Mouse (Mus musculus): ENCODE results near the gene Cyp4a12b. TPM values are rescaled to one million over a fixed set of nuclear protein-coding genes. Genes with fewer than 3 reads are reported as not detected.
"Not testable (repeated sequence)": the region's sequence is repeated elsewhere in the genome, so short reads cannot be mapped to it uniquely, and the experiment has no call there.

Cyp4a12b gene
- total RNA-seq (2012; rRNA removed) (not detected in 2 replicates), polyA plus RNA-seq (2012; ENCODE audit: insufficient read depth in 1 of 2, insufficient read length in 2 of 2, low read depth in 1 of 2, low replicate concordance in 2 of 2, missing spikeins in 1 of 2) (not detected)

- H3K9ac ChIP-seq (ENCODE audit: control insufficient read depth, low read depth, low read length, poor library complexity, severe bottlenecking); H3K4me1 ChIP-seq (ENCODE audit: control insufficient read depth in 1 of 2, insufficient read depth in 2 of 2, low read length in 2 of 2); H3K27me3 ChIP-seq (ENCODE audit: control insufficient read depth in 1 of 2, insufficient read depth in 2 of 2, low read length in 2 of 2); H3K36me3 ChIP-seq (ENCODE audit: control insufficient read depth in 1 of 2, insufficient read depth in 2 of 2, low read length in 2 of 2); H3K9me3 ChIP-seq (replicated peaks; ENCODE audit: insufficient read depth, low read length); H3K79me2 ChIP-seq (ENCODE audit: control insufficient read depth, insufficient read depth, low read length, poor library complexity); H3K27ac ChIP-seq (ENCODE audit: control insufficient read depth, low read depth, low read length); H3K4me3 ChIP-seq (ENCODE audit: control insufficient read depth in 1 of 2, insufficient read depth in 1 of 2, low read depth in 2 of 2, low read length in 2 of 2); DNase-seq (ENCODE audit: low read depth, low spot score): not testable (repeated sequence)
Observed at GRCm38 (mm10) chr4:115411324-115411723, at the start of gene Cyp4a12b. TSS of gene Cyp4a12b (plus strand) at chr4:115411624.

DNA sequence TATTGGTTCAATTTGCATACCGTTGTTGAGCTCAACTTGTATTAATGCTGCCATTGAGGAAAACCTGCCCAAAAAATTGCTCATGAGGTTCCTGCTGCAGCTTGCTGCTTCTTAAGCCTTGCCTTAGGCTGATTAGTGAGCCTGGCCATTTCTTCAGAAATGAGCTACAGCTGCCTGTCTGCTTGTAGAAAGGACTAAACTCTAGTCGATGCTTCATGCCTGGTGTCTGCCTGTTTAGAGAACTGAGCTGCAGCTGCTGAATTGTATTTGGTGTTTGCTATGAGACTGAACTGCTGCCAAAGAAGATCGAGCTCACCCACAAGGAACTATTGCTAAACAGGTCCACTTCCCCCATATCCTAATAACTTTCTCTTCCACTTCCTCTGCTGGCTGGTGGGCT, 45.8 kb upstream of the Cyp4a12b start:
- H3K9me3 ChIP-seq (replicated peaks; ENCODE audit: insufficient read depth, low read length); H3K79me2 ChIP-seq (ENCODE audit: control insufficient read depth, insufficient read depth, low read length, poor library complexity); H3K27ac ChIP-seq (ENCODE audit: control insufficient read depth, low read depth, low read length); H3K4me1 ChIP-seq (ENCODE audit: control insufficient read depth in 1 of 2, insufficient read depth in 2 of 2, low read length in 2 of 2); H3K4me3 ChIP-seq (ENCODE audit: control insufficient read depth in 1 of 2, insufficient read depth in 1 of 2, low read depth in 2 of 2, low read length in 2 of 2); H3K36me3 ChIP-seq (ENCODE audit: control insufficient read depth in 1 of 2, insufficient read depth in 2 of 2, low read length in 2 of 2); DNase-seq (ENCODE audit: low read depth, low spot score); H3K27me3 ChIP-seq (ENCODE audit: control insufficient read depth in 1 of 2, insufficient read depth in 2 of 2, low read length in 2 of 2); H3K9ac ChIP-seq (ENCODE audit: control insufficient read depth, low read depth, low read length, poor library complexity, severe bottlenecking): not testable (repeated sequence)

DNA sequence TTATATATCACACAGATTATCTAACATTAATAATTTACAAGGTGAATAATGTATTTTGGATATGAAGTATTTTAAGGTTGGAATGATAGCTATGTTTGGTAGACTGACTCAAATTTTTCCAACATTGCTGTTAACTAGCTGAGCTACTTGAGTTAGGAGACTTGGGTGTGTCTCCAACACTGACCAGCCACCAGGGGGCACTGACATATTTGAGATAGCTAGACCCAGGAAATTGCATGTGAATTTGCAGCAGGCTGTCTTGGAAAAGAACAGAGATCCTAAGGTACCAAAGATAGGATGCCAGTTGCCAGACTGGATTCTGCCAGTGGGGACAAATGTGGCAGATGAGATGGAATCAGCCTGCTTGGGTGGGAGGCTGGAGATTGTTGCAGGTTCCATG, 43.4 kb upstream of the Cyp4a12b start:
- peak; percentile 15 for TF ChIP-seq RAD21 (IDR thresholded peaks at IDR 0.05; ENCODE audit: low read depth, low read length)
- TF ChIP-seq CTCF (IDR thresholded peaks at IDR 0.05 in 2 of 3, conservative IDR thresholded peaks at IDR 0.05 in 1 of 3; ENCODE audit: control insufficient read depth in 1 of 3, insufficient read depth in 1 of 3, low read depth in 2 of 3, low read length in 3 of 3, poor library complexity in 1 of 3, severe bottlenecking in 1 of 3), result peak in 1 of 3 experiments; percentile 20; a peak in 2 of 6 replicates
- peak; percentile 36 for TF ChIP-seq SMC3 (IDR thresholded peaks at IDR 0.05; ENCODE audit: low read depth, low read length)
- DNase-seq (ENCODE audit: low read depth, low spot score), result peak; percentile 6
- H3K4me1 ChIP-seq (ENCODE audit: control insufficient read depth in 1 of 2, insufficient read depth in 2 of 2, low read length in 2 of 2); H3K9ac ChIP-seq (ENCODE audit: control insufficient read depth, low read depth, low read length, poor library complexity, severe bottlenecking); H3K79me2 ChIP-seq (ENCODE audit: control insufficient read depth, insufficient read depth, low read length, poor library complexity); H3K27me3 ChIP-seq (ENCODE audit: control insufficient read depth in 1 of 2, insufficient read depth in 2 of 2, low read length in 2 of 2); H3K36me3 ChIP-seq (ENCODE audit: control insufficient read depth in 1 of 2, insufficient read depth in 2 of 2, low read length in 2 of 2); H3K27ac ChIP-seq (ENCODE audit: control insufficient read depth, low read depth, low read length); H3K9me3 ChIP-seq (replicated peaks; ENCODE audit: insufficient read depth, low read length); H3K4me3 ChIP-seq (ENCODE audit: control insufficient read depth in 1 of 2, insufficient read depth in 1 of 2, low read depth in 2 of 2, low read length in 2 of 2): not testable (repeated sequence)

GRCm38 (mm10) chr4:115396256-115396655, 15.2 kb upstream of the Cyp4a12b start:
- not testable (repeated sequence) for DNase-seq (ENCODE audit: low read depth, low spot score); H3K9ac ChIP-seq (ENCODE audit: control insufficient read depth, low read depth, low read length, poor library complexity, severe bottlenecking); H3K79me2 ChIP-seq (ENCODE audit: control insufficient read depth, insufficient read depth, low read length, poor library complexity); H3K4me3 ChIP-seq (ENCODE audit: control insufficient read depth in 1 of 2, insufficient read depth in 1 of 2, low read depth in 2 of 2, low read length in 2 of 2); H3K36me3 ChIP-seq (ENCODE audit: control insufficient read depth in 1 of 2, insufficient read depth in 2 of 2, low read length in 2 of 2); H3K9me3 ChIP-seq (replicated peaks; ENCODE audit: insufficient read depth, low read length); H3K27me3 ChIP-seq (ENCODE audit: control insufficient read depth in 1 of 2, insufficient read depth in 2 of 2, low read length in 2 of 2); H3K27ac ChIP-seq (ENCODE audit: control insufficient read depth, low read depth, low read length); H3K4me1 ChIP-seq (ENCODE audit: control insufficient read depth in 1 of 2, insufficient read depth in 2 of 2, low read length in 2 of 2)

- not testable (repeated sequence) for H3K27me3 ChIP-seq (ENCODE audit: control insufficient read depth in 1 of 2, insufficient read depth in 2 of 2, low read length in 2 of 2); H3K4me1 ChIP-seq (ENCODE audit: control insufficient read depth in 1 of 2, insufficient read depth in 2 of 2, low read length in 2 of 2); H3K9me3 ChIP-seq (replicated peaks; ENCODE audit: insufficient read depth, low read length); H3K4me3 ChIP-seq (ENCODE audit: control insufficient read depth in 1 of 2, insufficient read depth in 1 of 2, low read depth in 2 of 2, low read length in 2 of 2); H3K79me2 ChIP-seq (ENCODE audit: control insufficient read depth, insufficient read depth, low read length, poor library complexity); H3K36me3 ChIP-seq (ENCODE audit: control insufficient read depth in 1 of 2, insufficient read depth in 2 of 2, low read length in 2 of 2); H3K27ac ChIP-seq (ENCODE audit: control insufficient read depth, low read depth, low read length); DNase-seq (ENCODE audit: low read depth, low spot score); H3K9ac ChIP-seq (ENCODE audit: control insufficient read depth, low read depth, low read length, poor library complexity, severe bottlenecking)
Observed at GRCm38 (mm10) chr4:115396950-115397349, 14.5 kb upstream of the Cyp4a12b start.
